Mouse (Mus musculus) kidney, adult 8-10 months (tissue): Measurements from ENCODE around the gene Psmb1.
A peak's percentile ranks its signal among the peaks of the same experiment; 100 is the strongest.
"Not testable (repeated sequence)": the region's sequence is repeated elsewhere in the genome, so short reads cannot be mapped to it uniquely, and the experiment has no call there.

Source experiments
- DNase-seq, 2 experiments: peaks; one replicate each; pipeline ENCODE4 v3.0.0; 2022

The Psmb1 gene

DNA sequence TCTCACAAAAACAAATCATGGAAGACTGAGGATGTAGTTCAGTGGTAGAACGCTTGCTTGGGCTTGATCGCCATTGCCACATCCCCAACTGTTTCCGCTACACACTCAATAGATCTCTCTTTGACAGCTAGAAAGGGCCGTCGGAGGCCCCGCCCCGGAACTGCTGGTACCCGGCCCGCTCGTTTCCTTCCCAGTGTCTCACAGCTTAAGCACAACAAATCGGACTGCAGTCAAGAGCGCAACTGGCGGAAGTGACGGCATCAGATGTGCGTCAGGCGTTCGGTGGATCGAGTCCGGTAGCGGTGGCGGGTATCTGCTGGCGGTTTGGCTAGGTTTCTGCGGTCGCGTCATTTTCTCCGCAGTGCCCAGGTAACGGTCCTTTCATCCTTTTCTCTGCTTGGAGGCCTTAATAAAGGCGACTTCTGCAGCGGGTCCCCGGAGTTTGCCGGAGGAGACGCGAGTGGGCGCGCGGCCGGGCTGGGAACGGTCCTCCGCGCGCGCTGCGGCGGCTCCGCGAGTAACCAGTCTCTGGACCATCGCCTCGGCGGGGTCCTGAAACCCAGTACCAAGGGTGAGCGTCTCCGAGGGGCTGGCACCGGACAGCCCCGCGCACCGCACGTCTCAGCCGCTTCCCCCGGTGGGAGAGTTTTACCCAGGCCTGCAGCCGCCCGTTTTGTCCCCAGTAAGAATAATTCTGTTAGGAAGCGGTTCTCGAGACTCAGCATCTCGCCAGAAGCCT is at the start of gene Psmb1, which contains the start of gene Tbp:
TSS of gene Psmb1 (minus strand) at position 96 of the 739 bp plus-strand sequence.
TSS of gene Tbp (plus strand) at position 233 of the 739 bp plus-strand sequence.
- peak; percentile 98 to 99 for DNase-seq

DNA sequence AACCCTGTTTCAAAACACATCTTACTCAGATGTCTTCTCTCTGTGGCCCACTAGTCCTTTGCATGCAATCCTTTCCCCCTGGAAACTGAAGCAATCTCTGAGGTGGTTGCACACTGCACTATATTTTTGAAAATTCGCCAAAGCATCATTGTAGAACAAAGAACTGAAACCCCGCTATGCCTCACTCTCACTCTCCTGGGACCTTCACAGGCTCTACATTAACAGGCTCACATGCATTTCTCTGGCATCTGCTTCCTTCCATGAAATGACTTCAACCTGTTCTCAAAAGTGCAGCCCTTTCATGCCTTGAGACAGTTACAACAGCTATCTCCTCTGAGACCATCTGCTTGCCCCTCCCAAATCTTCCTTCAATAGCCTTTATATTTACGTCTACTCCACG is 46.9 kb upstream of the Psmb1 start:
- no peak for DNase-seq

DNA sequence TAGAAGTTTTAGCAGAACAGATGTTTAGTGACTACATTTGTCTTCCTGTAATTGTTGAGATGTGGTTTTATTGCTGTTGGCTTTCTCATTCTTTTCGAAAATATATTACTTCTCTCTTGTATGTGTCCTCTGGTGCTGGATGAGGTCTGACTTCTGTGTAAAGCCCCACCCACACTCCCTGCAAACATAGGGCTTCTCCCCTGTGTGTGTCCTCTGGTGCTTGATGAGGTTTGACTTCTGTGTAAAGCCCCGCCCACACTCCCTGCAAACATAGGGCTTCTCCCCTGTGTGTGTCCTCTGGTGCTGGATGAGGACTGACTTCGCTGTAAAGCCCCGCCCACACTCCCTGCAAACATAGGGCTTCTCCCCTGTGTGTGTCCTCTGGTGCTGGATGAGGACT is 44.3 kb upstream of the Psmb1 start:
- not testable (repeated sequence) for DNase-seq

DNA sequence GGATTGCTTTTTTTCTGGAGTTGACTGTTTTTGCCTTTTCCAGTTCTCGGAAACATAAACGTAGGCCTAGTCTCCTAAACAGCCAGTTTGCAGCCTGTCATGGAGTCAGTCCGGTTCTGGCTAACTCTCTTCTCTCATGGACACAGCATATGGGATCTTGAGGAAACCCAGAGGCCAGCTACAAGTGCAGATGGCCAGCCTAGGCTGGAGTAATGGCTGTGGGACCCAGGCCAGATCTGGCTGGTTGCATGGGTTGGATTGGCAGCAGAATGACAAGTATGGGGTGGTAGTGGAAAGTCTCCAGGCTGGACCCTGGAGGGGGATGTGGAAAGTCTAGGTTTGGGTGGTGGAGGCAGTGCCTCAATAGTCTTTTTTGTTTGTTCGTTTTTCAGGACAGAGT is 40.8 kb upstream of the Psmb1 start:
- no peak for DNase-seq

DNA sequence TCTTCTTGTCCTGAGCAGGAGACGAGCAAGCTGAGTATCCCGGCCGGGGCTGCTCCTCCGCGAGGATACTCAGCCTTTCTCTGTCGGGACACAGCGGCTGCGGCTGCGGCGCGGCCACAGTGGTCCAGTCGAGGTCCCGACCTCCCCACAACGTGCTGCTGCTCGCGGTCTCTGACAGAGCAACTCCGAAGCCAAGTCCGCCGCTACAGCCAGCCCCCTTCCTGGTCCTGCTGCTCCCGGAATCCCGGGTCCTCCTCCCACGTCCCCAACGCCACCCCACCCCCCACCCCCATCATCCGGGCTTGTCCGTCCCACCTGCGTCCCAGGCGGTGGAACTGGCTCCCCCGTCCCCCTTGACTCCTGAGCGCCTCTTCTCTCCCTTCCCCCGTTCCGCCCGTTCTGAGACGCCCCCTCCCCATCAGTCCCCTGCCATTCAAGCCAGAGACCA is 36.9 kb upstream of the Psmb1 start:
- DNase-seq, result no peak

DNA sequence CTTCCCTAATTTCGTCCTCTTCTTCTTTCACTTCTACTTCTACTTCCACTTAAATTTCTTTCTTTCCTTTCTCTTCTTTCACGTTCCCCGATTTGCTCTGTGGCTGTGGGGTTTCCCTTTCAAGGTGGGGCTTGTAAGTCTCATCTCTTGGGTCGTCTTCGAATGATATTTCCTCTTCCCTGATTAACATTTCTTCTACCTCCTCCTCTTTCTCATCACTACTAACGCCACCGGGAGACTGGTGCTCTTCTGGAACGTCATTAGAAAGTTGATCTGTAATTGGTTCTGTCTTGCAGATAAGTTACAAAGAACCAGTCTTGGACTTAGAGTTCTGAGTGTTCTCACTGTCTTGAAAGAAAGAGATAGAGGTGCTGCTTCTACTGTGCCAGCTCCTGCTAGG is 36.4 kb upstream of the Psmb1 start:
- DNase-seq, result no peak

DNA sequence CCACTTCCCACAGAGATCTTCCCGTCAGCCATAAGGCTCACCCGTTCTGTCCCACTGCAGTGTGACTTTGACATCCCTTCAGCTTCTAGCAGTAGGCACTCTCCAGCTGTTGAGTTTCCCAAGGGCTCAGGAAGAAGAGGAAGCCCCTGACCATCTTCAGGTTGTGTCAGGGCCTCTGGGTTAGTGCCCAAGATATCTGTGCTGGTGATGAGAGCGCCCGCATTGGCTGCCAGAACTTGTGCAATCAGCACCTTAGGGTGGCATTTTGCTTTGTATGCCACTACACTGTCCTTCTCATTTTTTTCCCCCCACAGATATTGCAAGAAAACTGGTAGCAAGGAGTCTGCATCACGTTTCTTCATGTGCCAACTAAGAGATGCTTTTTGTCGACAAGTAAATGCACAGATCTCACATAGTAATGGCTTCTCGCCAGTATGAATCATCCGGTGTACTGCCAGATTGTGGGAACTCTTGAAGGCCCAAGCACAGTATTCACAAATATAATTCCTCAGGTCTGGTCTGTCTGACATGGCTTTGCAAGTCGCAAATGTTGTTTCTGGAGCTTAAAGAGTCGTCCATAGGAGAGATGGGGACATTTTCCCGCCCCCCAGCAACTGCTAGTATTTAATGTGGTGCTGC is 35.7 kb upstream of the Psmb1 start:
- DNase-seq, result no peak

DNA sequence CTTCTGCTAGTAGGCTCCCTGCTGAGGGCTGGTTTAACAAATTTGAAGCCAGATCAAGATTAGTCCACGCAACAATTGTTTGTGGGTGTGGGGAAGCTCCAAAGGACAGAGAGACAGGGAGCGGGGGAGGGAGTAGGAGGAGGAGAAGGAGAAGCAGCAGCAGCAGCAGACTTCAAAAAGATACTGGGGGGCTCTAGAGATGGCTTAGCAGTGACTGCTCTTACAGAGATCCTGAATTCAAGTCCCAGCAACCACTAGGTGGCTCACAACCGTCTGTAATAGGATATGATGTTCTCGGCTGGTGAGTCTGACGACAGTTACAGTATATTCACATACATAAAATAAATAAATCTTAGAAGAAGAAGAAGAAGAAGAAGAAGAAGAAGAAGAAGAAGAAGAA is 30.6 kb upstream of the Psmb1 start:
- DNase-seq, result peak; percentile 10 to 45

DNA sequence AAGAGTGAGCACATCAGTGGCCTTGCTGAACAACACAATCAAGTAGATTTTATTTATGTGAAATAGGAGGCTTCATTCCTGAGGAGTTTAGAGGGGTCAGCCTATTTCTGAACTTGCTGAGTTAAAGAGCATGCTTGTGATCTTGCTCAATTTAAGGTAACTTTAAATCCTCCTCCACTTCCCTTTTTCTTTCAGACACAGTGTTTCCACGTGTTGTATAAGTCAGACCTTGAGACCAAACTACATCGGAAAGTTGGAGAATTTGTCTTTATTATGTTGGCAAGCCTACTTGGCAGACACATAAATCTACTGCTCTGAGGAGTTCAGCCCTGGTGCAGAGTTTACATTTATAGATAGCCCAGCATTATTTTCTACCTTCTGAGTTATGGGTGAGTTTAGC is 29.3 kb upstream of the Psmb1 start:
- no peak for DNase-seq

DNA sequence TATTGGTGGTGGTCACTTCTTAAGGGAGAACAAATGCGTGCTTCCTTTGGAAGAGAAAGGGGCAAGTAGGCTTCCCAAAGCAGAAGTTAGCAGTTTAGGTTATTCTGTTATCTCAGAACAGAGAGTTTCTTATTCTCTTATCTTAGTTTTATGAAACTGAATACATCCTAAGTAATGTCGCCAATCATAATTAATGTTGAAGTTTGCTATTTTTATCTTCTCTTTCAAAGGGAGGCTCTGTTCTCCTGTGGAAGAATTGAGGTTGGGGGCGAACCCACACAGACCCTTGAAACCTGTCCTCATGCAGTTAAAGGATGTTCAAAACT is 28.2 kb upstream of the Psmb1 start:
- DNase-seq, result no peak

DNA sequence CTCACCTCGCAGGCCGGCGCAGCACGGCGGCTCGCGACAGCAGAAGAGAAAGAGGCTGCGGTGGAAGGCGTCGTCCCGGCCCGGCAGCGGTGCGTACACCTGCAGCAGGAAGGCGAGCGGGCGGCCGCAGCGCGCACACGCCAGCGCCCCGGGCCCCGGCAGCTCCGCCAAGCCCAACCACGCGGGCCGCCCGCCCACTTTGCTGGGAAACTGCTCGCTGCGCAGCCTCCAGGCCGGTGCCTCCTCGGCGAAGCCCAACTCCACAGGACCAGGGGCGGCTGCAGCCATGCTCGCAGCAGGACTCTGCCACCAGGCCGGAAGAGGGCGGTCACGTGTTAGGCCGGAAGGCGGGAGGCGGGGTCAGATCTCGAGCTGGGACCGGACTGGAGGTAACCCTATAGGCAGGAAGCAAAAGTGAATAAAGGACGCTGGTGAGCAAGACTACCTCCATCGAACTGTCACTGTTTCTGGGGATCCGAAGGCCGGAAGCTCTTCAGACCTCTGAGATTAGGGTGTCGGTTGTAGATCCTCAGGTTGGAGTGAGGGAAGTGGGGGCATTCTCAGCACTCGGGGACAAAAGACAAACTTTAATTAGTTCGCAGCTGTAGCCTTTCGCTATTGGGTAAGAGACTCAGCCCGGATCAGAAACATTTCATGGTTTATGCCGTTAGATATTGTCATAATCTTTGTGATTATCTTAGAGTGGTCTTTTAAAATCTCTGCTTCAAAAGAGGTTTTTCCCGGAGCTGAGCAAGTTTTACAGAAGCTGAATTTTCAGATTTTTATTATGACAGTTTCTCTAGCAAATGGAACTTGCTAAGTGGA is 27.6 kb upstream of the Psmb1 start, which contains the start of gene Pdcd2:
TSS of gene Pdcd2 (minus strand) at position 316 of the 825 bp plus-strand sequence.
- DNase-seq, result peak; percentile 96

DNA sequence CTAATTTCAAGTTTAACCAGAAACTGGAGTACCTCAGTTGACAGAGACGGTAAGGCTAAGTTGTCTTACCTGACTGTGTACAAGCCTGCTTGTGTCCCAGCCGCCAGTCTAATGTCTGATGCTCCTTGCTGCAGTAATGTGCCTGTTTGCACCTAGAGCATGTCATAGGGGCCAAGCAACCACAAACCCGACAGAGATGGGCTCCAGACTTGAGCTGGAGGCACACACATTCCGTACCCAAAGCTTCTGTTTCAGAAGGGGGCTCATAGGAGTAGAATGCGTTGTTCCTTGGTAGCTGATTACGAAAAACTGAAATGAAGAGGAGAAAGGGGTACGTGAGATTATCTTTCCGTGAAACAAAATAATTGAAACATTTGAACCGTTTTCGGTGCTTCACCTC is 26.8 kb upstream of the Psmb1 start:
- DNase-seq, result no peak

DNA sequence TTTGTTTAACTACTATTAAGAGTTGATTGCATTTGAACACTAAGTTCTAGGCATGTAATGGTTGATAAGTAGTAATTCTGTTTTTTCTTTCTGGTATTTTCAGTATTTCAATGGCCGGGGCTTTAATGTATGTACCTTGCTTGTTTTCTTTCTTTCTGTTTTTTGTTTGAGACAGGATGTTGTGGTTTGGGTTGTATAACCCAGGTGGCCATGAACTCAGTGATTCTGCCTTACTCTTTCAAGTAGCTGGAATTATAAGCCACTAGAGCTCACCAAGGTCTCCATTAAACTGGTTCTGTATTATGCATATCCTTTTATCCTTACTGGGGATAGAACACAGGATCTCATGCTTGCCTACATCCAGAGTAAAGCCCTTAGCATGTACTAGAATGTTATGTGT is 19.2 kb upstream of the Psmb1 start:
- no peak for DNase-seq

DNA sequence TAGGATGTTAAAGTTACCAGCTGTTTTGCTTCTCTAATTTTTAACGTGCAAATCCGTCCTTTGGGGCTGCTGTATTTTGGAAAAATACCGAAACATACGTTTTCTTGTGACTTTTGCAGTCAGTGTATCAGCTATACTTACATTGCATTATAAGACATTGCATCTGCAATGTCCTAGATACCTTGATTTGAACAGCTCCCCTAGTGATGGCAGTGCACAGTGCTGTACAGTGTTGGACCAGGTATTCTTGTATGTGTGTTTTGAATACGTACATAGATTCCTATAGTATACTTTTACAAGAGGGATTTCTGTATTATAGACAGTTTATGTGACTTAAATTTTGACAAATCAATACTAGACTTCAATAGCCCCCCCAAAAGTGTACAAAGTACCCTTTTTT is 18.6 kb upstream of the Psmb1 start:
- no peak for DNase-seq

DNA sequence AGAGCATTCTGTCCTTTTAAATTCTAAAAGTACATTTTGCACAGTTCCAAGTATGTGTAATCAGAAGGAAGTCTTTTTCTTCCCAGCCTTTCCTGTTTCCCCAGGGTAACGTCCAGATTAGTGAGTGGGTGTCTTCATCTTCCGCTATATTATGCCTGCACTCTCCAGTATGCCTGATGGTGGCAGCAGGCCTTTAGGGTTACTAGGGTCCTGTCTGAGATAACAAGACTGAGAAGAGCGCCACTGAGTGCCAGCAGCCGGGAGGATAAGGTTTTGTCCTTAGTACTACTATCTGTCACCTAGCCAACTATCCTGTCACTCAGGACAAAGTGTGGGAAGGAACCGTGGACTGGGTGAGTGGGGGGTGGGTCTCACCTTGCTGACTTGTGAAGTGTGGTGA is 18.2 kb upstream of the Psmb1 start:
- no peak for DNase-seq

DNA sequence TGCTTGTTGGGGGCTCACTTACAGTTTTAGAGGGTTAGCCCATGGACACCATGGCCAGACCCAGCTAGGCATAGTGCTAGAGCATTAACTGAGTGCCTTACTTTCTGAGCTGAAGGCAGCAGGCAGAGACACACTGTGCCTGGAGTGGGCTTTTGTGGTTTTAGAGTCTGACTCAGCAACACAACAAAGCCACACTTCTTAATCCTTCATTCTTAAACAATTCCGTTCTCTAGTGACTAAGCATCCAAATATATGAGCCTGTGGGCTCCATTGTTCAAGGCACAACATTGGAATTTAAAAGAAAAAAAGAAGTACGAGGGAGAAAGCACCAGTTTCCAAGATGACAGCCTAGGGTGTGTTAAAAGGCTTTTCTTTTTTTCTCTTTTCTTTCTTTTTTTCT is 11.1 kb upstream of the Psmb1 start:
- DNase-seq, result no peak

DNA sequence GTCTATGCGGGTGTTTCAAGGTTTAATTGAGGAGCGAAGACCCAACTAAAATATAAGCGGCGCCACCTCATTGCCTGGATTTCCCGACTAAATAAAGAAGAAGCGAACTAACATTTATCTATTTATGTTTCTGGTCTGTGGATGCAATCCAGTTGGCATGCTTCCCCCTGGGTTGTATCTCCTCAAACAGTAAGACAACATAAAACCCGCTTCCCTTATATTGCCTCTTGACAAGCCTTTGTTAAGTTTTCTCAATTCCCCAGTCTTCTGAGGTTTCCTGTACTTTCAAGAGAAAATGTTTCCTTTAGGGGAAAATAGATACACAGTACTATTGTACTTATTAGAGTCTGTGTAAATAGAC is 818 bp downstream of the Psmb1 start:
- DNase-seq, result no peak

DNA sequence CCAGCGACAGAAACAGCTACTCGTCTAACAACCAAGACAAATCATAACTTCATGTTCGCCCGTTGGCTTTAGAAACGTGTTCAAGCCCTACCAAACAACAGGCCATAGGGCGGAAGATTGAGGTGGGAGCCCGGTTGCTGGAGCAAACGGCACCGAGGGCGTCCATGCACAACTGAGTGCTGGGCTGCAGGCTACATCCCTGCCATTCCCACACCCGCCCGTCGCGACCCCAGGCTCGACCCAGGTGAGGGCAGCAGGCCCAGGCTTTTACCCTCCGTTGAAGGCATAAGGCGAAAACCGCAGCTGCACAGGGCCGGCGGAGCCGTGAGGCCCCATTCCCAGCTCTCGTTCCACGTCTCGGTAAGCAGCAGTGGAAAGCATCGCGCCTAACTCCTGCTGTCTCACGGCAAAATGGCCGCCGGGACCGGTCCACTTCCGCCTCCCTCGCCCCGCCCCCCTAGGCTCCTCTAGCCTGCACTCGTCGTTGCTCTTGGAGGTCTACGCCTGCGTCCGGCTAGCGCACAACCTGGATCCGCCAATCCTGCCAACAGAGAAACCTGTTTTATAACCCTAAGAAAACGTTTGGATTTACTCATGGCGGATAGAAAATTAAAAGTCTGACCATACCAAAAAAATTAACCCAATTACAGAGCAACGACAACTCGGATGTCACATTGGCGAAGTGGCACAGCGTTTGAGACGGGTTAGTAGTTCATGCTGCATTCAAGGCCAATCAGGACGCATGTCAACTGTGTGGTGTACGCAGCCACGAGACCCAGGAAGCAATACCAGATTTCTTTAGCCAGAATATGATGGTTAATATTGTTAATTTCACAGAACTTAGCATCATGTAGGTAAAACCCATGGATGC is 1.4 kb downstream of the Psmb1 start:
- DNase-seq, result peak; percentile 92 to 94

DNA sequence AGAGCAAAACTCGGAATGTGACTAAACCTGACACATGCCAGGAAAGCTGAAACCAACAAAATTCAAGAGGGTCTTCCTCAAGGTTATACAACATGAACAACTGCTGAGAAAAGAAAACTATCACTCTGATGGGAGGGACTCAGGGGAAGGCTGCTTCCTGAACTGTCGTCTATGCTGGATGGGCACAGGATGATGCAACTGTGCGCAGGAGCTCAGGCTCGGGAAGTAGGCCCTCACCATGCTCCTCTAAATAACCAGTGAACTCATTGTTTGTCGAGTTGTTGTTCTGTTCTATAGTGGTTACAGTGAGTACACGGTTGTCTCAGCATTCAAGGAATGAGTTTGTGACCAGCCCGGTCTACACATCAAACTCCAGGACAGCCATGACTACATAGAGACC is 9.0 kb downstream of the Psmb1 start:
- no peak for DNase-seq

DNA sequence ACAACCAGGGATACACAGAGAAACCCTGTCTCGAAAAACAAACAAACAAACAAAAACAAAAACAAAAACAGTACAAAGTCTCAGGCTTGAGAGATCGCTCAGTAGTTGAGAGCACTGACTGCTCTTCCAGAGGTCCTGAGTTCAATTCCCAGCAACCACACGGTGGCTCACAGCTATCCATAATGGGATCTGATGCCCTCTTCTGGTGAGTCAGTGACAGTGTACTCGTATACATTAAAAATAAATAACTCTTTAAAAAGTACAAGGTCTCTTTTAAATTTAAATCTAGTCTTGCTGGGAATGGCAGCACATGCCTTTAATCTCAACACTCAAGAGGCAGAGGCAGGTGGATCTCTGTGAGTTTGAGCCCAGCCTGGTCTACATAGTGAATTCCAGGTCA is 26.9 kb downstream of the Psmb1 start:
- no peak for DNase-seq

DNA sequence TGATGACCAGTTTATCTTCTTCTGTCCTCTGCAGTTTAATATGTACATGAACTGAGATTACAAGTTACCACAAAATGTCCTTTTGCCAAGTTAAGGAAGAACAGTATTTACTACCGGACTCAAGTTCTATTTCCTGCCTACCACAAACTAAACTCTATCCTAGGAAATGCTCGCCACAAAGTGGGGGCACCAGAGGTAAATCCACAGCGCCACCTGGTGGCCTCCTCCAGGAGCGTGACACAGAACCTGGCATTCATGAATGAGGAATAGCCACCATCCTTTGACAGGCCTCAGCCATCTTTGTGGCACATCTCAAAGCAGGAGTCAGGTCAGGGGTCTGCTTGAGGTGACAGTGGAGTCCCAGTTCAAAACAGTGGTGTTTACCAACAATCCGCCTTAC is 31.9 kb downstream of the Psmb1 start:
- DNase-seq, result peak; percentile 23 to 61

DNA sequence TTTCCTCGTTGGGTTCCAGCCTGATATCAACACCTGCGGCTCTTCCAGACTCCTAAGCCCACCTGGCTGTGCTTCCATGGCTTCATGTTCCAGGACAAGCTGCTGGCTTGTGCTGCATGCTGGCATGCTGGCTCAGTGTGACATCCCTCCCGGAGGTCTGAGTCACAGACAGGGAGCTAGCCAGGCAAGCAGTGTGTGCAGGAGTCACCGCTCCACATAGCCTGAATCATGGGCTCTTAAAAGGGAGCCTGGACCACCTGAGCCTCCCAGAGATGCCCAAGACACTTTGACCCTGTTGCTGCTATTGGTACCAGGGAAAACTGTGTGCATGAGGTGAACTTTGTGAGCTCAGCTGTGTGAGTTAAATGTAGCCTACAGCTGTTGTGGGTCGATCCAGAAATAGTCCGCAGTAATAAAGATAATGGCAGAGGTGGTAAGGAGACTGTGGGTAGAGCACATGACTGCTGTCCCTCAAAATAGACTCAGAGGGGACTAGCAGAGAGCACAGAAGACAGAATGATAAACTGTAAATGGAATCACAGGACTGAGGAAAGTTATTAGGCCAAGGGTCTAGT is 37.5 kb downstream of the Psmb1 start:
- no peak for DNase-seq

DNA sequence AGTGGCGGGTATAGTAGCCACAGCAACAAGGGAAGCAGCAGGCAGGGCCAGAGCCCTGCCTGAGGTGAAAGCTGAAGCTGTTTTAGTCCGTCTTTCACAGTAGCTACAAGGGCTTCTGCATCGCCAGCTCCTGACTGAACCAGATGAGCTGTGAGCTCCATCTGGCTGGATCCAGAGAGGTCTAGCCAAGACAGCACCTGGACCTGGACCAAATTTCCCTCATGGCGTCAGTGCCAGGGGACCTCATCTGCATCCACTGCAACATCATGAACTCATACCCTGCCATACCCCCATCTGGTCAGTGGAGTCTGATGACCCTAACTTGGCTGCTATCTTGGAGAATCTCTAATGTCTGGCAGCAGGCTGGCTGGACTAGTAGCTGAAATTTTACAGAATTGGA is 39.8 kb downstream of the Psmb1 start:
- DNase-seq, result no peak
